In the genomic region with DNA sequence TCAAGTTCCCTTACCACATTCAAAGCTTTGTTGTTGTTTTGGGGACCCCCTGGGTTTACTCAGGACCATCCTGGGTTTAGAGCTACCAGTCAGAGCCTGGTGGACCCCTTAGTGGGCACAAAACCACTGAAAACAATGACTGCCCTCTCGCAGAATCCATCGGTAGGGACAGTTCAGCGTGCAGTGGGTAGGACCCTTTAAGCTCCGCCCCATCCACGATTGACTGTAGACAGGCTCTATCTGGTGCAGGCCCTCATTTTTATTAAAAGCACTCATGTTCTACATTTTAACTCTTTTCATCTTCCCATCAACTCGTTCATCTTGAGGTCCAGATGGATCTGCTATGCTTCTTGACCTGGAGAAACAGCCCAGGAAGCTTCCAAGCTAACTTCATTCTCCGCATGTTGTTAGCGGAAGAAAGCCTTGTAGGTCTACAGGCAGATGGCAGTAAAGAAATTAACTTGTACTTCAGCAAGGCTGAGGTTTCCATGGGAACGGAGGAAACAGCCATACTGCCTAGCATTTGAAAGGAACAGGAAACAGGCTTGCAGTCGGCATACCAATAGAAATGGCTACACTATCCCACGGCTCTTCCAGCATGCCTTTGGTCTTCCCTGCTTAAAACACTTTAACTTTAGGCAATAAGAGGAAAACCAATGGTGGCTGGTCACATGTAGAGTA, we compare ENCODE assay signal across 7 mouse cellular contexts. TPM values are rescaled to one million over a fixed set of nuclear protein-coding genes. Genes with fewer than 3 reads are reported as not detected.
DNase-seq lines count a peak whose midpoint lies in the region; ATAC-seq lines count a peak whose summit lies in the region.

No protein-coding gene starts in this region.

- H3K9ac ChIP-seq in forebrain, embryonic 12.5 days, result no peak overlapping the region
- H3K9ac ChIP-seq in kidney, embryonic 14.5 days (ENCODE audit: low read depth, low read length), result no peak overlapping the region
- H3K9ac ChIP-seq in limb, embryonic 12.5 days (replicated peaks), result no peak overlapping the region

- no peaks in the 10 kb centered on the region for H3K36me3 ChIP-seq in forebrain, embryonic 12.5 days (replicated peaks)
- no peaks in the 10 kb centered on the region for H3K36me3 ChIP-seq in kidney, embryonic 14.5 days (ENCODE audit: control insufficient read depth, insufficient read depth, low read length)
- H3K36me3 ChIP-seq in limb, embryonic 12.5 days, result no peaks in the 10 kb centered on the region

- H3K27ac ChIP-seq in forebrain, embryonic 12.5 days, result 0 out of 2 replicates have a peak overlapping the region, but pooled peaks have one; percentile 5
- H3K27ac ChIP-seq in kidney, embryonic 14.5 days (ENCODE audit: low read depth, low read length), result no peak overlapping the region
- no peak overlapping the region for H3K27ac ChIP-seq in limb, embryonic 12.5 days

- peak; percentile 89 for ATAC-seq in forebrain, embryonic 12.5 days (ENCODE audit: low FRiP score)
- 0 out of 2 replicates have a peak, but pooled peaks have one; percentile 71 for ATAC-seq in kidney, embryonic 14.5 days (ENCODE audit: low FRiP score, low TSS enrichment)
- peak; percentile 42; the same call in 1 of the 2 replicates for ATAC-seq in limb, embryonic 12.5 days (ENCODE audit: insufficient number of reproducible peaks, insufficient read depth, low FRiP score, low TSS enrichment, low read depth)

- H3K9me3 ChIP-seq in forebrain, embryonic 12.5 days, result no peaks in the 10 kb centered on the region
- H3K9me3 ChIP-seq in kidney, embryonic 14.5 days (ENCODE audit: control insufficient read depth, low read length), result no peaks in the 10 kb centered on the region
- no peaks in the 10 kb centered on the region for H3K9me3 ChIP-seq in limb, embryonic 12.5 days

- peak; percentile 10 for DNase-seq in ovary, adult 18-20 months (ENCODE audit: low spot score)
- DNase-seq in ovary, postnatal 10 days (ENCODE audit: low spot score), result no peak
- peak; percentile 89 for DNase-seq in telencephalon, adult 2 months (ENCODE audit: low read depth, low spot score)
- no peak for DNase-seq in B cell, adult 2 months

- peaks cover 14% of the 10 kb centered on the region; the same call in 1 of the 2 replicates for H3K4me1 ChIP-seq in forebrain, embryonic 12.5 days
- H3K4me1 ChIP-seq in kidney, embryonic 14.5 days (ENCODE audit: control insufficient read depth, insufficient read depth, low read length), result no peaks in the 10 kb centered on the region
- peaks cover 4% of the 10 kb centered on the region; the same call in 1 of the 2 replicates for H3K4me1 ChIP-seq in limb, embryonic 12.5 days (replicated peaks)

- peak overlapping the region; percentile 19 for H3K4me2 ChIP-seq in forebrain, embryonic 12.5 days
- no peak overlapping the region for H3K4me2 ChIP-seq in kidney, embryonic 14.5 days (replicated peaks; ENCODE audit: low read depth, low read length)
- H3K4me2 ChIP-seq in limb, embryonic 12.5 days, result no peak overlapping the region

- no peak overlapping the region for H3K4me3 ChIP-seq in forebrain, embryonic 12.5 days (replicated peaks)
- no peak overlapping the region for H3K4me3 ChIP-seq in kidney, embryonic 14.5 days (ENCODE audit: low read length)
- H3K4me3 ChIP-seq in limb, embryonic 12.5 days (replicated peaks), result no peak overlapping the region

- 35% methylated on average over 11 of the region's 11 CpGs for WGBS in forebrain, embryonic 12.5 days
- WGBS in kidney, embryonic 14.5 days, result 35% methylated on average over 11 of the region's 11 CpGs
- 48% methylated on average over 11 of the region's 11 CpGs for WGBS in limb, embryonic 12.5 days

- 0 out of 2 replicates have a peak, but pooled peaks cover 3% of the 10 kb centered on the region for H3K27me3 ChIP-seq in forebrain, embryonic 12.5 days
- no peaks in the 10 kb centered on the region for H3K27me3 ChIP-seq in kidney, embryonic 14.5 days (ENCODE audit: control insufficient read depth, insufficient read depth, low read length)
- no peaks in the 10 kb centered on the region for H3K27me3 ChIP-seq in limb, embryonic 12.5 days

RNA-seq across cellular contexts. Expression of a gene that starts 14.9 kb away (rescaled TPM):
- 35.3 and 38.2 TPM in 2 replicates for polyA plus RNA-seq in forebrain, embryonic 12.5 days (2016; fragmentation: Nextera tagmentation; extraction: Ambion mirVana)
- 36.7 and 48.9 TPM in 2 replicates for polyA plus RNA-seq in kidney, embryonic 14.5 days (2014; fragmentation: Nextera tagmentation; extraction: Ambion mirVana)
- polyA plus RNA-seq in limb, embryonic 12.5 days (2016; fragmentation: Nextera tagmentation; extraction: Ambion mirVana), result 48.1 and 58.1 TPM in 2 replicates

RNA-seq across cellular contexts. Expression of a gene that starts 54.9 kb away (rescaled TPM):
- 539 and 554 TPM in 2 replicates for polyA plus RNA-seq in forebrain, embryonic 12.5 days (2016; fragmentation: Nextera tagmentation; extraction: Ambion mirVana)
- 55.1 and 61.9 TPM in 2 replicates for polyA plus RNA-seq in kidney, embryonic 14.5 days (2014; fragmentation: Nextera tagmentation; extraction: Ambion mirVana)
- polyA plus RNA-seq in limb, embryonic 12.5 days (2016; fragmentation: Nextera tagmentation; extraction: Ambion mirVana), result 57.6 and 65.6 TPM in 2 replicates

Comparison
In these comparisons a context has a peak if more than half of its experiments do, and no peak if none do; other contexts are left out.
1. DNase-seq: peak in ovary, adult 18-20 months (single experiment) and telencephalon, adult 2 months (single experiment); none in ovary, postnatal 10 days (single experiment) and B cell, adult 2 months (0 of 2).
2. Peak in every context shown above with its lines, with median percentiles within 50 percentile points of each other: ATAC-seq.